In genomic region chr17:34958734-34959129, GRCm38 (mm10) we compare ENCODE assay signal across 10 mouse cellular contexts. TPM values are rescaled to one million over a fixed set of nuclear protein-coding genes. Genes with fewer than 3 reads are reported as not detected.
A peak's percentile ranks its signal among the peaks of the same experiment; 100 is the strongest.
DNase-seq lines count a peak whose midpoint lies in the region; ATAC-seq and TF ChIP-seq lines count a peak whose summit lies in the region.
"Not testable (repeated sequence)": the region's sequence is repeated elsewhere in the genome, so short reads cannot be mapped to it uniquely, and the experiment has no call there.
"Had no signal": no experiment of that assay in that cellular context is flagged by ENCODE, and none has a peak within 500 bp of the region (broad histone marks: within the 10 kb centered on the region; RNA-seq: fewer than 3 reads in every experiment).

No protein-coding gene starts in this region.

- not testable (repeated sequence) for TF ChIP-seq CTCF in heart, postnatal 0 days (IDR thresholded peaks at IDR 0.05; ENCODE audit: low read depth); kidney, adult 2 months (conservative IDR thresholded peaks at IDR 0.05; ENCODE audit: insufficient read depth, insufficient read length, low read depth, low read length)

- not testable (repeated sequence) for TF ChIP-seq EP300 in heart, postnatal 0 days (IDR thresholded peaks at IDR 0.05; ENCODE audit: low read depth)

- H3K9ac ChIP-seq in forebrain, embryonic 14.5 days (ENCODE audit: low read length); heart, postnatal 0 days (replicated peaks; ENCODE audit: low read depth, low read length); liver, embryonic 11.5 days (ENCODE audit: low read depth, low read length); neural tube, embryonic 14.5 days (replicated peaks; ENCODE audit: low read depth, low read length): not testable (repeated sequence)

- not testable (repeated sequence) for TF ChIP-seq POLR2A in kidney, adult 2 months (IDR thresholded peaks at IDR 0.05; ENCODE audit: low read depth, low read length)

- peaks cover 70% of the 10 kb centered on the region for H3K27me3 ChIP-seq in embryonic facial prominence, embryonic 10.5 days (replicated peaks; ENCODE audit: low read depth, poor library complexity, severe bottlenecking)
- H3K27me3 ChIP-seq in forebrain, embryonic 14.5 days (replicated peaks; ENCODE audit: control insufficient read depth, insufficient read depth, low read length); heart, postnatal 0 days (ENCODE audit: control insufficient read depth, insufficient read depth, low read length); kidney, adult 2 months (replicated peaks; ENCODE audit: control insufficient read depth, insufficient read depth, low read length); liver, embryonic 11.5 days (replicated peaks; ENCODE audit: control insufficient read depth, insufficient read depth, low read length); neural tube, embryonic 14.5 days (ENCODE audit: control insufficient read depth, insufficient read depth, low read length): not testable (repeated sequence)

- not testable (repeated sequence) for H3K9me3 ChIP-seq in embryonic facial prominence, embryonic 10.5 days; forebrain, embryonic 14.5 days (replicated peaks; ENCODE audit: control insufficient read depth, low read length); heart, postnatal 0 days (replicated peaks; ENCODE audit: control insufficient read depth, low read length); liver, embryonic 11.5 days (ENCODE audit: control insufficient read depth, low read length); neural tube, embryonic 14.5 days (ENCODE audit: control insufficient read depth, low read length)

- peak; percentile 32 for ATAC-seq in forebrain, embryonic 14.5 days
- peak; percentile 10 for ATAC-seq in heart, postnatal 0 days (ENCODE audit: insufficient read depth, low read depth)
- 0 out of 2 replicates have a peak, but pooled peaks have one; percentile 6 for ATAC-seq in liver, embryonic 11.5 days (replicated peaks; ENCODE audit: low FRiP score)
- peak; percentile 18 for ATAC-seq in megakaryocyte-erythroid progenitor cell, adult 5-6 weeks (replicated peaks; ENCODE audit: low FRiP score, low TSS enrichment, poor library complexity, severe bottlenecking)
- peak; percentile 47 for ATAC-seq in neural tube, embryonic 14.5 days (ENCODE audit: low read depth)

- H3K4me2 ChIP-seq in forebrain, embryonic 14.5 days (ENCODE audit: low read length), result peak overlapping the region; percentile 77
- peak overlapping the region; percentile 68 for H3K4me2 ChIP-seq in heart, postnatal 0 days (ENCODE audit: low read depth, low read length)
- H3K4me2 ChIP-seq in liver, embryonic 11.5 days, result peak overlapping the region; percentile 93
- H3K4me2 ChIP-seq in neural tube, embryonic 14.5 days (ENCODE audit: low read depth, low read length), result peak overlapping the region; percentile 66

- peaks cover 14% of the 10 kb centered on the region for H3K4me1 ChIP-seq in embryonic facial prominence, embryonic 10.5 days
- not testable (repeated sequence) for H3K4me1 ChIP-seq in forebrain, embryonic 14.5 days (ENCODE audit: control insufficient read depth, insufficient read depth, low read length); heart, postnatal 0 days (ENCODE audit: control insufficient read depth, insufficient read depth); kidney, adult 2 months (ENCODE audit: control insufficient read depth, insufficient read depth, low read length); neural tube, embryonic 14.5 days (ENCODE audit: control insufficient read depth, insufficient read depth, low read length)
- peaks cover 11% of the 10 kb centered on the region for H3K4me1 ChIP-seq in liver, embryonic 11.5 days (replicated peaks; ENCODE audit: control insufficient read depth, insufficient read depth, low read length)

- not testable (repeated sequence) for H3K27ac ChIP-seq in embryonic facial prominence, embryonic 10.5 days (replicated peaks); forebrain, embryonic 14.5 days (ENCODE audit: low read depth, low read length); heart, postnatal 0 days (ENCODE audit: low read depth); kidney, adult 2 months (ENCODE audit: insufficient read depth, low read depth, low read length); liver, embryonic 11.5 days (ENCODE audit: low read depth, low read length); neural tube, embryonic 14.5 days (ENCODE audit: low read depth, low read length)

- DNase-seq in embryonic facial prominence, embryonic 10.5 days (ENCODE audit: low spot score); forebrain, embryonic 14.5 days (ENCODE audit: low spot score); heart, postnatal 0 days (ENCODE audit: low spot score); kidney, adult 2 months; liver, embryonic 11.5 days (ENCODE audit: low spot score): not testable (repeated sequence)

- peak overlapping the region; percentile 68 for H3K4me3 ChIP-seq in embryonic facial prominence, embryonic 10.5 days
- H3K4me3 ChIP-seq in forebrain, embryonic 14.5 days (ENCODE audit: low read depth, low read length), result peak overlapping the region; percentile 36
- peak overlapping the region; percentile 57 for H3K4me3 ChIP-seq in heart, postnatal 0 days (ENCODE audit: low read depth, low read length)
- H3K4me3 ChIP-seq in kidney, adult 2 months (ENCODE audit: insufficient read depth, low read depth, low read length), result peak overlapping the region; percentile 50
- peak overlapping the region; percentile 52; the same call in 1 of the 2 replicates for H3K4me3 ChIP-seq in liver, embryonic 11.5 days (ENCODE audit: low read depth, low read length)
- peak overlapping the region; percentile 36 for H3K4me3 ChIP-seq in neural tube, embryonic 14.5 days (ENCODE audit: low read depth, low read length)

- 2% methylated on average over 38 of the region's 47 CpGs for WGBS in embryonic facial prominence, embryonic 10.5 days
- WGBS in forebrain, embryonic 14.5 days, result 0% methylated on average over 13 of the region's 47 CpGs
- WGBS in heart, postnatal 0 days, result 1% methylated on average over 18 of the region's 47 CpGs
- under 1% methylated on average over 27 of the region's 47 CpGs for WGBS in kidney, adult 2 months
- WGBS in liver, embryonic 11.5 days, result 2% methylated on average over 28 of the region's 47 CpGs
- 1% methylated on average over 13 of the region's 47 CpGs for WGBS in neural tube, embryonic 14.5 days

- H3K36me3 ChIP-seq in embryonic facial prominence, embryonic 10.5 days (replicated peaks); forebrain, embryonic 14.5 days (ENCODE audit: control insufficient read depth, insufficient read depth, low read length); heart, postnatal 0 days (replicated peaks; ENCODE audit: control insufficient read depth, insufficient read depth, low read length); kidney, adult 2 months (ENCODE audit: control insufficient read depth, insufficient read depth, low read length); liver, embryonic 11.5 days (ENCODE audit: control insufficient read depth, insufficient read depth, low read length); neural tube, embryonic 14.5 days (ENCODE audit: control insufficient read depth, insufficient read depth, low read length): not testable (repeated sequence)

RNA-seq across cellular contexts. Expression of gene Hspa1b, which starts 0.3 kb away (rescaled TPM):
- 0.13 and 0.15 TPM in 2 replicates for polyA plus RNA-seq in embryonic facial prominence, embryonic 10.5 days (2016; fragmentation: Nextera tagmentation; extraction: Ambion mirVana)
- polyA plus RNA-seq in forebrain, embryonic 14.5 days (2014; fragmentation: Nextera tagmentation; extraction: Ambion mirVana), result 0.15 TPM in 1 of 2 replicates, not detected in the other
- total RNA-seq in heart, postnatal 0 days (2014; rRNA removed; ENCODE audit: low replicate concordance), result 6.0 and 21.6 TPM in 2 replicates
- 0.14 and 0.25 TPM in 2 replicates for polyA plus RNA-seq in heart, postnatal 0 days (2015; fragmentation: Nextera tagmentation; extraction: Ambion mirVana)
- 38.8 and 56.5 TPM in 2 replicates for polyA plus RNA-seq in kidney, adult 2 months (2012; rRNA removed)
- polyA plus RNA-seq in liver, embryonic 11.5 days (2014; fragmentation: Nextera tagmentation; extraction: Ambion mirVana), result 0.14 and 0.41 TPM in 2 replicates
- total RNA-seq in megakaryocyte-erythroid progenitor cell, adult 5-6 weeks (2014; fragmentation: Nextera tagmentation), result 13.6 and 28.5 TPM in 2 replicates
- total RNA-seq in megakaryocyte-erythroid progenitor cell, adult 5-6 weeks (2017), result 62.5 and 83.5 TPM in 2 replicates
- polyA plus RNA-seq in neural tube, embryonic 14.5 days (2014; fragmentation: Nextera tagmentation; extraction: Ambion mirVana), result 0.27 and 0.35 TPM in 2 replicates

RNA-seq across cellular contexts. Expression of gene Gm20481, which starts 11.0 kb away (rescaled TPM):
- not detected in 2 replicates for polyA plus RNA-seq in embryonic facial prominence, embryonic 10.5 days (2016; fragmentation: Nextera tagmentation; extraction: Ambion mirVana)
- not detected in 2 replicates for polyA plus RNA-seq in forebrain, embryonic 14.5 days (2014; fragmentation: Nextera tagmentation; extraction: Ambion mirVana)
- total RNA-seq in heart, postnatal 0 days (2014; rRNA removed; ENCODE audit: low replicate concordance), result not detected in 2 replicates
- not detected in 2 replicates for polyA plus RNA-seq in heart, postnatal 0 days (2015; fragmentation: Nextera tagmentation; extraction: Ambion mirVana)
- polyA plus RNA-seq in kidney, adult 2 months (2012; rRNA removed), result not detected in 2 replicates
- polyA plus RNA-seq in liver, embryonic 11.5 days (2014; fragmentation: Nextera tagmentation; extraction: Ambion mirVana), result not detected in 2 replicates
- not detected in 2 replicates for total RNA-seq in megakaryocyte-erythroid progenitor cell, adult 5-6 weeks (2014; fragmentation: Nextera tagmentation)
- total RNA-seq in megakaryocyte-erythroid progenitor cell, adult 5-6 weeks (2017), result not detected in 2 replicates
- not detected in 2 replicates for polyA plus RNA-seq in neural tube, embryonic 14.5 days (2014; fragmentation: Nextera tagmentation; extraction: Ambion mirVana)
- total RNA-seq: common myeloid progenitor, adult 5-6 weeks; heart, postnatal 10 days; MEL had no signal

RNA-seq across cellular contexts. Expression of gene Hspa1a, which starts 13.2 kb away (rescaled TPM):
- polyA plus RNA-seq in embryonic facial prominence, embryonic 10.5 days (2016; fragmentation: Nextera tagmentation; extraction: Ambion mirVana), result 1.3 and 1.9 TPM in 2 replicates
- 1.4 and 3.7 TPM in 2 replicates for polyA plus RNA-seq in forebrain, embryonic 14.5 days (2014; fragmentation: Nextera tagmentation; extraction: Ambion mirVana)
- total RNA-seq in heart, postnatal 0 days (2014; rRNA removed; ENCODE audit: low replicate concordance), result 8.2 and 10.2 TPM in 2 replicates
- 2.5 and 2.8 TPM in 2 replicates for polyA plus RNA-seq in heart, postnatal 0 days (2015; fragmentation: Nextera tagmentation; extraction: Ambion mirVana)
- 23.4 and 31.5 TPM in 2 replicates for polyA plus RNA-seq in kidney, adult 2 months (2012; rRNA removed)
- polyA plus RNA-seq in liver, embryonic 11.5 days (2014; fragmentation: Nextera tagmentation; extraction: Ambion mirVana), result 4.7 and 5.7 TPM in 2 replicates
- 6.5 and 10.1 TPM in 2 replicates for total RNA-seq in megakaryocyte-erythroid progenitor cell, adult 5-6 weeks (2014; fragmentation: Nextera tagmentation)
- total RNA-seq in megakaryocyte-erythroid progenitor cell, adult 5-6 weeks (2017), result 30.2 and 43.3 TPM in 2 replicates
- polyA plus RNA-seq in neural tube, embryonic 14.5 days (2014; fragmentation: Nextera tagmentation; extraction: Ambion mirVana), result 7.0 and 7.6 TPM in 2 replicates
- total RNA-seq: MEL had no signal

RNA-seq across cellular contexts. Expression of gene Hspa1l, which starts 13.8 kb away (rescaled TPM):
- 1.1 TPM in 2 replicates for polyA plus RNA-seq in embryonic facial prominence, embryonic 10.5 days (2016; fragmentation: Nextera tagmentation; extraction: Ambion mirVana)
- 1.3 and 1.4 TPM in 2 replicates for polyA plus RNA-seq in forebrain, embryonic 14.5 days (2014; fragmentation: Nextera tagmentation; extraction: Ambion mirVana)
- 3.3 and 5.1 TPM in 2 replicates for total RNA-seq in heart, postnatal 0 days (2014; rRNA removed; ENCODE audit: low replicate concordance)
- 1.6 and 1.8 TPM in 2 replicates for polyA plus RNA-seq in heart, postnatal 0 days (2015; fragmentation: Nextera tagmentation; extraction: Ambion mirVana)
- 0.33 and 0.58 TPM in 2 replicates for polyA plus RNA-seq in kidney, adult 2 months (2012; rRNA removed)
- polyA plus RNA-seq in liver, embryonic 11.5 days (2014; fragmentation: Nextera tagmentation; extraction: Ambion mirVana), result 0.66 and 1.5 TPM in 2 replicates
- total RNA-seq in megakaryocyte-erythroid progenitor cell, adult 5-6 weeks (2014; fragmentation: Nextera tagmentation), result not detected in 2 replicates
- not detected in 2 replicates for total RNA-seq in megakaryocyte-erythroid progenitor cell, adult 5-6 weeks (2017)
- 1.6 and 2.8 TPM in 2 replicates for polyA plus RNA-seq in neural tube, embryonic 14.5 days (2014; fragmentation: Nextera tagmentation; extraction: Ambion mirVana)
- total RNA-seq: common myeloid progenitor, adult 5-6 weeks had no signal

RNA-seq across cellular contexts. Expression of gene Lsm2, which starts 22.9 kb away (rescaled TPM):
- 339 and 361 TPM in 2 replicates for polyA plus RNA-seq in embryonic facial prominence, embryonic 10.5 days (2016; fragmentation: Nextera tagmentation; extraction: Ambion mirVana)
- 131 and 148 TPM in 2 replicates for polyA plus RNA-seq in forebrain, embryonic 14.5 days (2014; fragmentation: Nextera tagmentation; extraction: Ambion mirVana)
- 23.1 and 43.3 TPM in 2 replicates for total RNA-seq in heart, postnatal 0 days (2014; rRNA removed; ENCODE audit: low replicate concordance)
- polyA plus RNA-seq in heart, postnatal 0 days (2015; fragmentation: Nextera tagmentation; extraction: Ambion mirVana), result 63.5 and 64.2 TPM in 2 replicates
- polyA plus RNA-seq in kidney, adult 2 months (2012; rRNA removed), result 70.2 and 88.2 TPM in 2 replicates
- polyA plus RNA-seq in liver, embryonic 11.5 days (2014; fragmentation: Nextera tagmentation; extraction: Ambion mirVana), result 304 and 315 TPM in 2 replicates
- total RNA-seq in megakaryocyte-erythroid progenitor cell, adult 5-6 weeks (2014; fragmentation: Nextera tagmentation), result 269 and 281 TPM in 2 replicates
- 34.8 and 79.7 TPM in 2 replicates for total RNA-seq in megakaryocyte-erythroid progenitor cell, adult 5-6 weeks (2017)
- 89.1 and 89.5 TPM in 2 replicates for polyA plus RNA-seq in neural tube, embryonic 14.5 days (2014; fragmentation: Nextera tagmentation; extraction: Ambion mirVana)

Comparison
In these comparisons a context has a peak if more than half of its experiments do, and no peak if none do; other contexts are left out.
1. RNA of gene Hspa1b, which starts 0.3 kb away (polyA plus RNA-seq): 38.8 to 56.5 TPM in kidney, adult 2 months; 0.14 to 0.41 TPM in liver, embryonic 11.5 days, 0.27 to 0.35 TPM in neural tube, embryonic 14.5 days, 0.14 to 0.25 TPM in heart, postnatal 0 days, 0.13 to 0.15 TPM in embryonic facial prominence, embryonic 10.5 days and 0.15 TPM in forebrain, embryonic 14.5 days; every median in the first group is over 10 times any median in the second.
2. Peak in every context shown above with its lines, with median percentiles within 50 percentile points of each other: H3K4me3 ChIP-seq, ATAC-seq and H3K4me2 ChIP-seq.